Comparison of ENCODE assay signal across 18 mouse cellular contexts in genomic region chr14:83983566-83983965, GRCm38 (mm10).
"Had no signal": no experiment of that assay in that cellular context is flagged by ENCODE, and none has a peak within 500 bp of the region (broad histone marks: within the 10 kb centered on the region; RNA-seq: fewer than 3 reads in every experiment).

No protein-coding gene starts in this region.

- ATAC-seq: liver, postnatal 0 days; lung, postnatal 0 days; midbrain, embryonic 16.5 days had no signal

- H3K9ac ChIP-seq: kidney, embryonic 15.5 days; limb, embryonic 12.5 days; limb, embryonic 15.5 days; liver, embryonic 14.5 days; liver, postnatal 0 days; lung, embryonic 14.5 days had no signal

- H3K4me1 ChIP-seq: kidney, embryonic 15.5 days; limb, embryonic 12.5 days; limb, embryonic 15.5 days had no signal

- H3K27ac ChIP-seq: kidney, embryonic 15.5 days; limb, embryonic 12.5 days; limb, embryonic 15.5 days; liver, embryonic 14.5 days; macrophage had no signal

- DNase-seq: kidney, adult 11 months; kidney, adult 8-10 months; kidney, postnatal 10 days; kidney, postnatal 36 days; left cerebral cortex, postnatal 4 days; liver, postnatal 0 days; lung, embryonic 14.5 days; retina, postnatal 1 day; thymus, adult 18-20 months; thymus, postnatal 4 days had no signal

- H3K9me3 ChIP-seq: kidney, embryonic 15.5 days; limb, embryonic 12.5 days; limb, embryonic 15.5 days had no signal

- H3K36me3 ChIP-seq: kidney, embryonic 15.5 days; limb, embryonic 12.5 days; limb, embryonic 15.5 days had no signal

- H3K4me2 ChIP-seq: kidney, embryonic 15.5 days; limb, embryonic 12.5 days; limb, embryonic 15.5 days; liver, embryonic 11.5 days; lung, embryonic 14.5 days had no signal

- H3K27me3 ChIP-seq: kidney, embryonic 15.5 days; limb, embryonic 12.5 days; limb, embryonic 15.5 days had no signal

- H3K4me3 ChIP-seq: kidney, embryonic 15.5 days; limb, embryonic 12.5 days; limb, embryonic 15.5 days had no signal
